Mouse (Mus musculus) hindbrain, embryonic 16.5 days (tissue): ENCODE measurements around the gene Gabrb3. TPM values are rescaled to one million over a fixed set of nuclear protein-coding genes. Genes with fewer than 3 reads are reported as not detected.

Experiments
- ATAC-seq: fragments of 200-750 bp; cut with Nextera tagmentation; 2 replicates; pipeline ENCODE4 v1.8.0; 2017; ENCODE audit warnings: moderate TSS enrichment, moderate library complexity
- H3K27ac ChIP-seq: fragments of 300-500 bp; sonication (generic); 2 replicates; pipeline ENCODE4 v1.5.1; 2014; ENCODE audit warnings: low read depth, mild to moderate bottlenecking, control low read depth, low read length, moderate library complexity
- H3K27me3 ChIP-seq: fragments of 300-500 bp; sonication (generic); replicated peaks from 2 replicates; pipeline ENCODE4 v1.6.1; 2014; ENCODE audit warnings: low read length; ENCODE audit not compliant: control insufficient read depth, insufficient read depth
- H3K36me3 ChIP-seq: fragments of 300-500 bp; sonication (generic); 2 replicates; pipeline ENCODE4 v1.6.1; 2014; ENCODE audit warnings: mild to moderate bottlenecking, low read length, moderate library complexity, mixed read lengths; ENCODE audit not compliant: control insufficient read depth, insufficient read depth
- H3K4me1 ChIP-seq: fragments of 300-500 bp; sonication (generic); 2 replicates; pipeline ENCODE4 v1.6.1; 2014; ENCODE audit warnings: low read depth, low read length; ENCODE audit not compliant: control insufficient read depth, insufficient read depth
- H3K4me2 ChIP-seq: fragments of 300-500 bp; sonication (generic); 2 replicates; pipeline ENCODE4 v1.6.1; 2014; ENCODE audit warnings: mild to moderate bottlenecking, low read length, control low read depth, moderate library complexity
- H3K4me3 ChIP-seq: fragments of 300-500 bp; sonication (generic); 2 replicates; pipeline ENCODE4 v1.5.1; 2014; ENCODE audit warnings: mild to moderate bottlenecking, low read length, control low read depth, moderate library complexity
- H3K9ac ChIP-seq: fragments of 300-500 bp; sonication (generic); 2 replicates; pipeline ENCODE4 v1.6.1; 2014; ENCODE audit warnings: low read depth, mild to moderate bottlenecking, control low read depth, low read length, moderate library complexity
- H3K9me3 ChIP-seq: fragments of 300-500 bp; sonication (generic); 2 replicates; pipeline ENCODE4 v1.6.1; 2014; ENCODE audit warnings: mild to moderate bottlenecking, low read length, moderate library complexity; ENCODE audit not compliant: control insufficient read depth
- whole genome bisulfite sequencing: fragments of 180-500 bp; shearing (Covaris S2); extraction: QIAGEN DNeasy Blood & Tissue Kit; methylation state at CpG from one replicate; pipeline ENCODE4 v1.1.7; 2014; 5-methylcytosine and 5-hydroxymethylcytosine counted together
- polyA plus RNA-seq: library from polyadenylated mRNA; unstranded; fragments of >200 nt; fragmentation: Nextera tagmentation; extraction: Ambion mirVana; gene quantifications from 2 replicates; pipeline ENCODE4 v1.2.1, GENCODE M21; 2015

Gene Gabrb3
- 57.6 and 64.5 TPM in 2 replicates for polyA plus RNA-seq

DNA sequence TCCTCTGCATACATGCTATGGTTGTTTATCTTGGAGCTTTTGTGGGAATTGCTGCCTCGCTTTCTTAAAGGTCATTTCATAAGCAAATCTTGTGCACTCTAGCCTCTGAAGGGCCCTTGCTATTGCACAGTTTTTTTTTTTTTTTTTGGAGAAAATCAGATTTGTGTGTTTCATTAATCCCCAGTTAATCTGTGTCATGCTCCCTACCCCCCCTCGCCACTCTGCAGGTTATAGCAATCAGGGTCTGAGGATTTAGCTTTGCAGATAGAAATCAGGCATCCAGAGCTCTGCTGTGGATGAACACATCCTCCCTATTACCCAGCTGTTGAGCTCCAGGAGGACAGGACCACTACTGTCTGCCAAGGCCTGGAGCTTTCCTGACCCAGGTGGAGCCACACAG lies at the start of gene Gabrb3:
Gene Gabrb3, plus strand, starts transcription at position 301 of the 400 bp plus-strand sequence.
- Histone ChIP-seq H3K9ac (no peak within 1 kb of the TSS), H3K4me1 (no peaks in the 10 kb centered on the region), H3K36me3 (no peaks in the 10 kb centered on the region), H3K9me3 (no peaks in the 10 kb centered on the region), H3K27ac (no peak within 1 kb of the TSS), H3K4me2 (no peak within 1 kb of the TSS), H3K27me3 (no peaks in the 10 kb centered on the region), H3K4me3 (no peak within 1 kb of the TSS)
- 81% methylated on average over 2 of the region's 2 CpGs for WGBS
- ATAC-seq: no peak

DNA sequence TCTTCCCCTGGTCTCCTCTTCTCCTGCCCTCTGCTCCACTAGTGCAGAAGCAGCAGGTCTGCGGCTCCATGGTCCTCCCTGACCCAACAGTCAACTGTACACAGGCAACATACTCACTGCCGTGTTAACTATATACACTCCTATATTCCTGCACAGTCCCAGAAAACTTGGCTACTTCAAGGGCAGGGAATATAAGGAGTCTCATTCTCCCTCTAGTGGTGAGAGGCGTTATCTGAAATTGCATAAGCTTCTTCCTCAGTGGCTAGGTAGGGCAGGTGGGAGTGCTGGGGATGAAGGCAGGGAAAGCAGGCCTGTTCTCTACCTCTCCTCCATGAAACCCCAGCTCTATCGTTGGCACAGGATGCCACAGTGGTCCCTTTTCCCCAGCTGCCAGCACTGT lies 35.4 kb upstream of the Gabrb3 start:
- H3K27me3 ChIP-seq: no peaks in the 10 kb centered on the region; the same call in 1 of the 2 replicates
- no peak overlapping the region for H3K4me3 ChIP-seq
- no peak overlapping the region for H3K27ac ChIP-seq
- no peaks in the 10 kb centered on the region for H3K36me3 ChIP-seq
- peak overlapping the region; percentile 25 for H3K4me2 ChIP-seq
- H3K4me1 ChIP-seq: no peaks in the 10 kb centered on the region
- no peaks in the 10 kb centered on the region for H3K9me3 ChIP-seq
- ATAC-seq: peak; percentile 67
- H3K9ac ChIP-seq: no peak overlapping the region
- WGBS: 27% methylated on average over 4 of the region's 4 CpGs

DNA sequence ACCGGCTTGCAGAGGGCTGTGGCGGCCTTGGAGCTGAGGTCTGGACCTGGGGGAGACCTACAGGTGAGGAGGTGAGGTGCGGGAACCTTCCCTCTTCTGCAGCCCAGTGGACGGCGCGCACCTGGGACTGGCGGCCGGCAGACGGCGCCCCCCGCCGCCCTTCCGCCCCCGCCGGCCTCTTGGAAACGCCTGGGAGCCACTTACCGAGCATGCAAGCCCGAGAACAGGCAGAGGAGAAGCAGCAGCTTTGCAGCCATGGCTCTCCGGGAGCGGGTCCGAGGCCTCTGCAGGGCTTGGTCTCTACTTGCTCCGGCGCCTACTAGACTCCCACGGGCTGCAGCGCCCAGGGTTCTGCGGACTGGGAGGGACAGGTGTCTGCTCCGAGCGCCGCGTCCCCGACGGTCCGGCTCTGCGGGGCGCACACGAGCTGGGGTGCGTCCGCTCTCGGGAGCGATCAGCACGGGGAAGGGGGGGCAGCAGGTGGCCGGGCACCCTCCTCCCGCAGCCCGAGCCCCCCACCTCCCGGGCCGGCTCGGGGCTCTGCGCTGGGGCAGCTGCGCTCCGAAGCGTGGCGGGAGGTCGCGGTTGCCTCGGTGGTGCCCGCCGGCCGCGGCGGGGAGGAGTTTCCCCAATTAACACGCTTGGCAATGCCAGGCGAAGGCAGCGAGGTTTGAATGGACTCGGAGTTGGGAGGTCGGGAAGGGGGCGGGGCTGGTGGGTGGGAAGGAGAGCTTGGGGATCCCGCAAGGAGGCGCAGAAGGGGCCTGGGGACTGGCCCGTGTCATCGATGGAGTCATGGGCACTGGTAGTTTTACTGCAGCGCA lies 32.8 kb upstream of the Gabrb3 start, which contains the start of gene Gabrg3:
Gene Gabrg3, minus strand, starts transcription at position 672 of the 824 bp plus-strand sequence.
- peak; percentile 90 for ATAC-seq
- H3K4me3 ChIP-seq: peak within 1 kb of the TSS; percentile 71
- H3K4me1 ChIP-seq: no peaks in the 10 kb centered on the region
- H3K27ac ChIP-seq: peak within 1 kb of the TSS; percentile 61
- H3K27me3 ChIP-seq: no peaks in the 10 kb centered on the region; the same call in 1 of the 2 replicates
- peak within 1 kb of the TSS; percentile 83 for H3K4me2 ChIP-seq
- peak within 1 kb of the TSS; percentile 80 for H3K9ac ChIP-seq
- H3K36me3 ChIP-seq: no peaks in the 10 kb centered on the region
- no peaks in the 10 kb centered on the region for H3K9me3 ChIP-seq
- WGBS: under 1% methylated on average over 50 of the region's 71 CpGs

- no peaks in the 10 kb centered on the region; the same call in 1 of the 2 replicates for H3K27me3 ChIP-seq
- ATAC-seq: no peak
- peak overlapping the region; percentile 83 for H3K4me2 ChIP-seq
- no peaks in the 10 kb centered on the region for H3K9me3 ChIP-seq
- WGBS: 17% methylated on average over 6 of the region's 6 CpGs
- peak overlapping the region; percentile 71 for H3K4me3 ChIP-seq
- H3K4me1 ChIP-seq: no peaks in the 10 kb centered on the region
- H3K36me3 ChIP-seq: no peaks in the 10 kb centered on the region
- peak overlapping the region; percentile 80 for H3K9ac ChIP-seq
- no peak overlapping the region for H3K27ac ChIP-seq
Measured at GRCm38 (mm10) chr7:57387341-57387654, 32.2 kb upstream of the Gabrb3 start.

DNA sequence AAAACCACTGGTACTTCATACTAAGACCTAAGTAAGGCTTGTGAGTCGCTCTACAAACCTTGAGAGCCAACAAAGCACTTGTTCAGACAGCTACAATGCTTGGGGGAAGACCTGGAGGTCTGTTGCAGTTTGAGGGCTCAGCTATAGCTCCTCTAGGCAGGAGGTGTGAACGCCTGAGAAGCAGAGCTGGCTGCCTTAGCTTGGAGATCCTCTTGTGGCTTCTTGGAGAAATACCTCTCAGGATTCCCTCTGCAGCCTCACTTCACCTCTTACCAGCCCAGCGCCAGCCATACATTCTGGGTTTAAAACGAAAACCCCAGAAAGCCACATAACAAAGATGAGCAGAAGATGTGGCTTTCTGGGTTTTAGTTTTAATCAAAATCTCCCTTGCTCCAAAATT lies 29.4 kb upstream of the Gabrb3 start:
- H3K4me3 ChIP-seq: no peak overlapping the region
- H3K4me1 ChIP-seq: no peaks in the 10 kb centered on the region
- H3K27me3 ChIP-seq: no peaks in the 10 kb centered on the region; the same call in 1 of the 2 replicates
- H3K27ac ChIP-seq: no peak overlapping the region
- no peak for ATAC-seq
- H3K9me3 ChIP-seq: no peaks in the 10 kb centered on the region
- H3K4me2 ChIP-seq: no peak overlapping the region
- H3K36me3 ChIP-seq: no peaks in the 10 kb centered on the region
- H3K9ac ChIP-seq: no peak overlapping the region
- WGBS: 57% methylated on average over 4 of the region's 4 CpGs

DNA sequence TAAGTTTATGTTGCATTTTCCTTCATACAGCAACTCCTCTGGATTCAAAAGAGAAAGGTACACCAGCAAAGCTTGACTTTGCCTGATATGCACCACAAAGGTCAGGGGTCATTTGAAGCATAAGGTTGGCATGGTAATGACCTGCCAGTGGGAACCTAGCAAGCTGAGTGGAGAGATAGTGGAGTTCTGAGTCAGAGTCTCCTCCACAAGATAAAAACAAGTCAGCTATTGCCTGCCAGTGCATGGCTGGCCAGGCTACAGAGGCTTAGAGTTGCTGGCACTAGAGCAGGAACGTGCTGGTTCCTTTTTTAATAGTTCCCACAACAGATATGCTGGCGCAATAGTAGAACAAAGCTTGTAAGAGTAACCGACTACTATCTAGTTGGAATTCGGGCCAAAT lies 25.9 kb upstream of the Gabrb3 start:
- Histone ChIP-seq H3K4me3 (no peak overlapping the region), H3K9ac (no peak overlapping the region), H3K9me3 (no peaks in the 10 kb centered on the region), H3K36me3 (no peaks in the 10 kb centered on the region), H3K27me3 (no peaks in the 10 kb centered on the region), H3K27ac (no peak overlapping the region), H3K4me1 (no peaks in the 10 kb centered on the region), H3K4me2 (no peak overlapping the region)
- ATAC-seq: no peak
- WGBS: 90% methylated on average over 4 of the region's 4 CpGs

GRCm38 (mm10) chr7:57411163-57411562 lies 8.3 kb upstream of the Gabrb3 start:
- no peaks in the 10 kb centered on the region for H3K4me1 ChIP-seq
- 73% methylated on average over 4 of the region's 4 CpGs for WGBS
- ATAC-seq: no peak

GRCm38 (mm10) chr7:57412896-57413295 lies 6.6 kb upstream of the Gabrb3 start:
- 23% methylated on average over 1 of the region's 1 CpGs for WGBS
- no peak overlapping the region for H3K4me3 ChIP-seq
- no peaks in the 10 kb centered on the region for H3K36me3 ChIP-seq
- no peaks in the 10 kb centered on the region for H3K4me1 ChIP-seq
- no peak overlapping the region for H3K9ac ChIP-seq
- ATAC-seq: no peak
- no peaks in the 10 kb centered on the region for H3K27me3 ChIP-seq
- no peak overlapping the region for H3K4me2 ChIP-seq
- H3K27ac ChIP-seq: no peak overlapping the region
- H3K9me3 ChIP-seq: no peaks in the 10 kb centered on the region

More at GRCm38 (mm10) chr7:57411163-57411562, 8.3 kb upstream of the Gabrb3 start:
- no peaks in the 10 kb centered on the region for H3K36me3 ChIP-seq
- no peak overlapping the region for H3K4me3 ChIP-seq
- H3K4me2 ChIP-seq: no peak overlapping the region
- no peaks in the 10 kb centered on the region for H3K27me3 ChIP-seq
- H3K9me3 ChIP-seq: no peaks in the 10 kb centered on the region
- no peak overlapping the region for H3K9ac ChIP-seq
- H3K27ac ChIP-seq: no peak overlapping the region

DNA sequence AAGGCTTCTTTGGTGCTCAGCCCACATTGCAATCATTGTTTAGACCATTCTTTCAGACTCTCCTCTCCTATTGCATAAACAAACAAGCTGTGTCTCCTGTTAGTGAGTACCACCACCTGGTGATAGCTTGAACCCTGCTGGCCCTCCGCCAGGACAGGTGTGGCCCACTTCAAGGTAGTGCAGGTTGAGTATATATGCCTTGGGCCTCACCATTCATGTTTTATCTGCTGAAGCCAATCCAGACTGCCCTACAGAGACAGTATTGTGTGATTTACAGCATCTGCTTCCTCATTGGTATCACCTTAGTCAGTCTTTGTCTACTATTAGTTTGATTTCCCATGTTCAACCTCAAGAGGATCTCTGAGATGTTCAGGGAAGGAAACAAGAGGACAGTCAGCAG lies 1.6 kb downstream of the Gabrb3 start:
- Histone ChIP-seq H3K4me2 (no peak overlapping the region), H3K4me1 (no peaks in the 10 kb centered on the region), H3K9me3 (no peaks in the 10 kb centered on the region), H3K9ac (no peak overlapping the region), H3K27me3 (no peaks in the 10 kb centered on the region), H3K4me3 (no peak overlapping the region), H3K27ac (no peak overlapping the region), H3K36me3 (no peaks in the 10 kb centered on the region)
- 85% methylated on average over 1 of the region's 1 CpGs for WGBS
- no peak for ATAC-seq
